Mouse (Mus musculus) lung, adult 2 months (tissue): ENCODE data around the gene Il18r1. TPM values are rescaled to one million over a fixed set of nuclear protein-coding genes. Genes with fewer than 3 reads are reported as not detected.

ENCODE experiments used
- DNase-seq: peaks from one replicate; pipeline ENCODE4 v3.0.0; 2022
- H3K4me1 ChIP-seq: fragments of 200-500 bp; 2 replicates; pipeline ENCODE4 v1.6.1; 2011; ENCODE audit warnings: low read length; ENCODE audit not compliant: control insufficient read depth, insufficient read depth
- H3K4me3 ChIP-seq: fragments of 200-500 bp; replicated peaks from 2 replicates; pipeline ENCODE3; 2011; ENCODE audit warnings: low read depth, mild to moderate bottlenecking, control low read depth, low read length; ENCODE audit errors: extremely low read depth
- CTCF ChIP-seq: fragments of 200-500 bp; IDR thresholded peaks from 2 replicates; pipeline ENCODE4 v1.5.1; 2011; ENCODE audit warnings: mild to moderate bottlenecking, low read length, control low read depth; ENCODE audit not compliant: insufficient read depth
- POLR2A ChIP-seq: fragments of 200-500 bp; IDR thresholded peaks from 2 replicates; pipeline ENCODE4 v1.6.1; 2011; ENCODE audit warnings: low read depth, mild to moderate bottlenecking, control low read depth, low read length, borderline replicate concordance; ENCODE audit errors: extremely low read depth
- WGBS: fragments of 180-500 bp; shearing (Covaris S2); methylation state at CpG from one replicate; pipeline ENCODE4 v1.1.7; 2018; 5-methylcytosine and 5-hydroxymethylcytosine counted together
- polyA plus RNA-seq: library from polyadenylated mRNA; depleted of rRNA; stranded (reverse); fragments of >200 nt; gene quantifications from 2 replicates; pipeline ENCODE4 v1.2.3, GENCODE M21; 2012

Gene Il18r1
- polyA plus RNA-seq, 1 experiment, result 41.1 TPM

GRCm38 (mm10) chr1:40435936-40436335 is 29.4 kb upstream of the Il18r1 start:
- H3K4me3 ChIP-seq, result no peak overlapping the region
- H3K4me1 ChIP-seq, result no peaks in the 10 kb centered on the region
- DNase-seq, result no peak
- TF ChIP-seq POLR2A, result no peak
- no peak for TF ChIP-seq CTCF
- 82% methylated on average over 3 of the region's 3 CpGs for WGBS

GRCm38 (mm10) chr1:40437340-40437739 is 28.0 kb upstream of the Il18r1 start:
- DNase-seq, result no peak
- Histone ChIP-seq H3K4me1 (no peaks in the 10 kb centered on the region), H3K4me3 (no peak overlapping the region)
- no peak for TF ChIP-seq POLR2A
- TF ChIP-seq CTCF, result no peak
- 63% methylated on average over 2 of the region's 2 CpGs for whole genome bisulfite sequencing

GRCm38 (mm10) chr1:40439504-40439903 is 25.8 kb upstream of the Il18r1 start:
- no peak for TF ChIP-seq POLR2A
- no peak for TF ChIP-seq CTCF
- no peak overlapping the region for H3K4me3 ChIP-seq
- WGBS, result 57% methylated on average over 8 of the region's 8 CpGs
- no peaks in the 10 kb centered on the region for H3K4me1 ChIP-seq
- DNase-seq, result no peak

GRCm38 (mm10) chr1:40444800-40445199 is 20.6 kb upstream of the Il18r1 start:
- TF ChIP-seq POLR2A (no peak), CTCF (no peak)
- no peak for DNase-seq
- 60% methylated on average over 3 of the region's 3 CpGs for WGBS
- no peak overlapping the region for H3K4me3 ChIP-seq
- no peaks in the 10 kb centered on the region for H3K4me1 ChIP-seq

GRCm38 (mm10) chr1:40467306-40467705 is 2.0 kb downstream of the Il18r1 start:
- no peak for DNase-seq
- Histone ChIP-seq H3K4me1 (no peaks in the 10 kb centered on the region; the same call in 1 of the 2 replicates), H3K4me3 (no peak overlapping the region)
- WGBS, result 74% methylated on average over 4 of the region's 4 CpGs
- TF ChIP-seq POLR2A (no peak), CTCF (no peak)

GRCm38 (mm10) chr1:40468805-40469204 is 3.5 kb downstream of the Il18r1 start:
- Histone ChIP-seq H3K4me1 (no peaks in the 10 kb centered on the region; the same call in 1 of the 2 replicates), H3K4me3 (no peak overlapping the region)
- DNase-seq, result no peak
- WGBS, result 49% methylated on average over 2 of the region's 2 CpGs
- TF ChIP-seq CTCF (no peak), POLR2A (no peak)

GRCm38 (mm10) chr1:40469900-40470299 is 4.5 kb downstream of the Il18r1 start:
- H3K4me1 ChIP-seq, result peaks cover 3% of the 10 kb centered on the region; the same call in 1 of the 2 replicates
- H3K4me3 ChIP-seq, result no peak overlapping the region
- no peak for DNase-seq
- no peak for TF ChIP-seq POLR2A
- TF ChIP-seq CTCF, result no peak
- 70% methylated on average over 12 of the region's 12 CpGs for WGBS

- WGBS, result 85% methylated on average over 1 of the region's 1 CpGs
- Histone ChIP-seq H3K4me3 (no peak overlapping the region), H3K4me1 (peaks cover 3% of the 10 kb centered on the region; the same call in 1 of the 2 replicates)
- TF ChIP-seq POLR2A, result no peak
- no peak for TF ChIP-seq CTCF
- no peak for DNase-seq
Observed at GRCm38 (mm10) chr1:40472401-40472800, 7.0 kb downstream of the Il18r1 start.

GRCm38 (mm10) chr1:40473640-40474039 is 8.3 kb downstream of the Il18r1 start:
- Histone ChIP-seq H3K4me1 (peaks cover 3% of the 10 kb centered on the region; the same call in 1 of the 2 replicates), H3K4me3 (no peak overlapping the region)
- WGBS, result 54% methylated on average over 4 of the region's 4 CpGs
- DNase-seq, result no peak
- no peak for TF ChIP-seq CTCF

- H3K4me3 ChIP-seq, result no peak overlapping the region
- H3K4me1 ChIP-seq, result peaks cover 3% of the 10 kb centered on the region; the same call in 1 of the 2 replicates
- no peak for TF ChIP-seq POLR2A
- no peak for TF ChIP-seq CTCF
- DNase-seq, result no peak
- 65% methylated on average over 5 of the region's 5 CpGs for WGBS
Observed at GRCm38 (mm10) chr1:40474336-40474735, 9.0 kb downstream of the Il18r1 start.
